Comparison of ENCODE assay signal across 10 mouse cellular contexts in the genomic region with DNA sequence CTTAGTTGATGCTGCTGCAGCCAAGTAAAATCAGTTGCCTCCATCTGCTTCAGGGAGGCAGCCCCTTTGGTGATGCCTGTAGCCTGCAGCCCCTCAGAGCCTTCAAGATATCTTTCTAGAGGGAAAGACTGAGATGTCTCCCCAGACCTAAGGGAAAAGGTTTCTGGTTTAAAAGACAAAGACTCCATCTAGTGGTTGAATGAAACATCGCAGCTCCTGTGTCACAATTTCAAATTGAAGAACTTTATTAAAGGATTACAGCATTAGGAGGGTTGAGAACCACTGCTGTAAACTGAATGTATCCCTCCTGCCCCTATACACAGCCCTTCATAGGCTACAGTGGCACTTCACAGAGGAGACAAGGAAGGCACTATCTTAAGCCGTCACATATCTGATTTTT.
DNase-seq lines count a peak whose midpoint lies in the region; ATAC-seq lines count a peak whose summit lies in the region.
"Had no signal": no experiment of that assay in that cellular context is flagged by ENCODE, and none has a peak within 500 bp of the region (broad histone marks: within the 10 kb centered on the region; RNA-seq: fewer than 3 reads in every experiment).

No protein-coding gene starts in this region.

- no peak overlapping the region for H3K4me2 ChIP-seq in hindbrain, embryonic 14.5 days (replicated peaks)
- H3K4me2 ChIP-seq: heart, embryonic 15.5 days had no signal

- WGBS in hindbrain, embryonic 14.5 days = 40% methylated on average over 2 of the region's 2 CpGs
- WGBS in hindbrain, embryonic 10.5 days = 29% methylated on average over 2 of the region's 2 CpGs

- no peaks in the 10 kb centered on the region for H3K36me3 ChIP-seq in hindbrain, embryonic 14.5 days (replicated peaks; ENCODE audit: control insufficient read depth, insufficient read depth)
- H3K36me3 ChIP-seq in hindbrain, embryonic 10.5 days = no peaks in the 10 kb centered on the region
- H3K36me3 ChIP-seq: heart, embryonic 15.5 days had no signal

- no peak overlapping the region for H3K27ac ChIP-seq in hindbrain, embryonic 14.5 days
- no peak overlapping the region for H3K27ac ChIP-seq in hindbrain, embryonic 10.5 days
- H3K27ac ChIP-seq: heart, embryonic 15.5 days had no signal

- H3K4me1 ChIP-seq in hindbrain, embryonic 14.5 days (replicated peaks; ENCODE audit: control insufficient read depth, insufficient read depth, low read length) = peaks cover 10% of the 10 kb centered on the region
- H3K4me1 ChIP-seq in hindbrain, embryonic 10.5 days (replicated peaks) = peaks cover 27% of the 10 kb centered on the region

- H3K27me3 ChIP-seq in hindbrain, embryonic 14.5 days (ENCODE audit: control insufficient read depth, insufficient read depth, low read length) = no peaks in the 10 kb centered on the region
- peaks cover 36% of the 10 kb centered on the region for H3K27me3 ChIP-seq in hindbrain, embryonic 10.5 days (ENCODE audit: insufficient read depth, poor library complexity, severe bottlenecking)

- no peak overlapping the region for H3K9ac ChIP-seq in hindbrain, embryonic 14.5 days
- H3K9ac ChIP-seq: heart, embryonic 15.5 days had no signal

- ATAC-seq in hindbrain, embryonic 14.5 days (ENCODE audit: low FRiP score) = no peak
- ATAC-seq in activated CD4-positive, CD25-positive, alpha-beta regulatory T cell, adult 4 months = no peak

- H3K4me3 ChIP-seq in hindbrain, embryonic 14.5 days (replicated peaks; ENCODE audit: low read length) = no peak overlapping the region
- no peak overlapping the region for H3K4me3 ChIP-seq in hindbrain, embryonic 10.5 days
- H3K4me3 ChIP-seq: heart, embryonic 15.5 days had no signal

- no peaks in the 10 kb centered on the region for H3K9me3 ChIP-seq in hindbrain, embryonic 14.5 days (ENCODE audit: control insufficient read depth, low read length)
- H3K9me3 ChIP-seq in hindbrain, embryonic 10.5 days = no peaks in the 10 kb centered on the region
- H3K9me3 ChIP-seq: heart, embryonic 15.5 days had no signal

- DNase-seq in hindbrain, embryonic 14.5 days (ENCODE audit: low spot score) = peak; percentile 84
- DNase-seq in hindbrain, embryonic 10.5 days (ENCODE audit: low spot score) = no peak
- DNase-seq in right cerebral cortex, postnatal 10 days (ENCODE audit: low spot score in 2 of 2) = peak; percentile 51 to 70
- no peak for DNase-seq in right cerebral cortex, adult 18-20 months
- peak; percentile 27 for DNase-seq in embryo, embryonic 11.5 days (ENCODE audit: low read depth, low spot score)
- DNase-seq in retina, postnatal 7 days (ENCODE audit: low read depth, low spot score) = peak; percentile 31
- DNase-seq in gastrocnemius, postnatal 4 days (ENCODE audit: low spot score in 2 of 2) = no peak
- DNase-seq: right cerebral cortex, postnatal 25 days had no signal

Comparison
In these comparisons a context has a peak if more than half of its experiments do, and no peak if none do; other contexts are left out.
1. DNase-seq: peak in hindbrain, embryonic 14.5 days (single experiment), right cerebral cortex, postnatal 10 days (2 of 2), embryo, embryonic 11.5 days (single experiment) and retina, postnatal 7 days (single experiment); none in hindbrain, embryonic 10.5 days (single experiment), right cerebral cortex, adult 18-20 months (single experiment) and gastrocnemius, postnatal 4 days (0 of 2).